Comparison of ENCODE assay signal across 9 mouse cellular contexts in the genomic region with DNA sequence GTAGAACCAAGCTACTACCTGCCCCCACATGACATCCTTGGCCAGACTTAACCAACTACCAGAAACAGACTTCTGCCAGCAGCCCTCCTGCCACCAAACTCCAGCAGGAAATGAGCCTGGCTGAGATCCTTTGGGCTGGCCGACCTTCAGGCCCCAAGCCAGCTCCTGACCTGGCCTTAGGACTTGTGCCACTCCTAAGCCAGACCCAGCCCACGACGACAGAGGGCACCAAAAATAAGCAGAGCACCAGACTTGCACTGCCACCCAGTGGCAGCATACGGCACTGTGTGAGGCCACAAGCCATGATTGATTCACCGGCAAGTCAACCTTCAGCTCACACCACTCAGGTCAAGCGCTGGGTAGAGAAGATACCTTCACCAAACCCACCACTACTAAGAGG. TPM values are rescaled to one million over a fixed set of nuclear protein-coding genes. Genes with fewer than 3 reads are reported as not detected.
DNase-seq lines count a peak whose midpoint lies in the region; ATAC-seq and TF ChIP-seq lines count a peak whose summit lies in the region.
"Had no signal": no experiment of that assay in that cellular context is flagged by ENCODE, and none has a peak within 500 bp of the region (broad histone marks: within the 10 kb centered on the region; RNA-seq: fewer than 3 reads in every experiment).

No protein-coding gene starts in this region.

- ATAC-seq in forebrain, embryonic 11.5 days (replicated peaks; ENCODE audit: low FRiP score), result 0 out of 2 replicates have a peak, but pooled peaks have one; percentile 11
- ATAC-seq in forebrain, embryonic 12.5 days (ENCODE audit: low FRiP score), result no peak
- ATAC-seq in heart, embryonic 11.5 days (replicated peaks; ENCODE audit: insufficient number of reproducible peaks, low FRiP score, low TSS enrichment), result no peak
- 0 out of 2 replicates have a peak, but pooled peaks have one; percentile 17 for ATAC-seq in lung, embryonic 15.5 days (ENCODE audit: borderline replicate concordance, extremely low read depth, low FRiP score, low TSS enrichment)

- TF ChIP-seq POLR2A in small intestine, adult 2 months (IDR thresholded peaks at IDR 0.05; ENCODE audit: low read depth, low read length), result no peak

- no peaks in the 10 kb centered on the region for H3K27me3 ChIP-seq in forebrain, embryonic 11.5 days (ENCODE audit: control insufficient read depth, insufficient read depth, low read length)
- H3K27me3 ChIP-seq in forebrain, embryonic 12.5 days, result no peaks in the 10 kb centered on the region
- H3K27me3 ChIP-seq in heart, embryonic 11.5 days (ENCODE audit: control insufficient read depth, insufficient read depth, low read length), result no peaks in the 10 kb centered on the region
- no peaks in the 10 kb centered on the region for H3K27me3 ChIP-seq in lung, embryonic 15.5 days
- no peaks in the 10 kb centered on the region for H3K27me3 ChIP-seq in small intestine, adult 2 months (ENCODE audit: control insufficient read depth, insufficient read depth, low read length)
- H3K27me3 ChIP-seq: midbrain, embryonic 12.5 days had no signal

- no peak overlapping the region for H3K4me2 ChIP-seq in forebrain, embryonic 11.5 days (ENCODE audit: low read depth, low read length, severe bottlenecking)
- no peak overlapping the region for H3K4me2 ChIP-seq in forebrain, embryonic 12.5 days
- peak overlapping the region; percentile 44 for H3K4me2 ChIP-seq in heart, embryonic 11.5 days
- H3K4me2 ChIP-seq in lung, embryonic 15.5 days, result no peak overlapping the region
- H3K4me2 ChIP-seq: midbrain, embryonic 12.5 days had no signal

- peak; percentile 72 for DNase-seq in forebrain, embryonic 11.5 days (ENCODE audit: low spot score)
- DNase-seq in adrenal gland, adult 18-20 months (ENCODE audit: low spot score in 2 of 2), result peak; percentile 75 to 76
- DNase-seq in embryo, embryonic 10.5 days (ENCODE audit: low spot score), result peak; percentile 75
- peak; percentile 78 to 86 for DNase-seq in kidney, postnatal 4 days

- H3K4me1 ChIP-seq in forebrain, embryonic 11.5 days (replicated peaks; ENCODE audit: control insufficient read depth, insufficient read depth, low read length), result peaks cover 14% of the 10 kb centered on the region; the same call in 1 of the 2 replicates
- peaks cover 27% of the 10 kb centered on the region for H3K4me1 ChIP-seq in forebrain, embryonic 12.5 days
- peaks cover 29% of the 10 kb centered on the region for H3K4me1 ChIP-seq in heart, embryonic 11.5 days (ENCODE audit: control insufficient read depth, insufficient read depth, low read length)
- H3K4me1 ChIP-seq in lung, embryonic 15.5 days, result peaks cover 24% of the 10 kb centered on the region
- peaks cover 16% of the 10 kb centered on the region; the same call in 1 of the 2 replicates for H3K4me1 ChIP-seq in small intestine, adult 2 months (ENCODE audit: control insufficient read depth, insufficient read depth, insufficient read length, low read length)

- WGBS in forebrain, embryonic 11.5 days, result 31% methylated on average over 6 of the region's 6 CpGs
- 27% methylated on average over 6 of the region's 6 CpGs for WGBS in forebrain, embryonic 12.5 days
- 21% methylated on average over 6 of the region's 6 CpGs for WGBS in heart, embryonic 11.5 days (ENCODE audit: insufficient replicate concordance)
- 18% methylated on average over 6 of the region's 6 CpGs for WGBS in lung, embryonic 15.5 days
- 7% methylated on average over 6 of the region's 6 CpGs for WGBS in small intestine, adult 2 months

- H3K4me3 ChIP-seq in forebrain, embryonic 11.5 days (ENCODE audit: low read depth, low read length), result no peak overlapping the region
- H3K4me3 ChIP-seq in forebrain, embryonic 12.5 days (replicated peaks), result no peak overlapping the region
- H3K4me3 ChIP-seq in heart, embryonic 11.5 days (ENCODE audit: low read depth, low read length), result 0 out of 2 replicates have a peak overlapping the region, but pooled peaks have one; percentile 4
- no peak overlapping the region for H3K4me3 ChIP-seq in lung, embryonic 15.5 days
- H3K4me3 ChIP-seq in small intestine, adult 2 months (ENCODE audit: low read depth, low read length), result no peak overlapping the region
- H3K4me3 ChIP-seq: midbrain, embryonic 12.5 days had no signal

- peaks cover 38% of the 10 kb centered on the region for H3K36me3 ChIP-seq in forebrain, embryonic 11.5 days (ENCODE audit: control insufficient read depth, insufficient read depth, low read length)
- peaks cover 70% of the 10 kb centered on the region for H3K36me3 ChIP-seq in forebrain, embryonic 12.5 days (replicated peaks)
- peaks cover 43% of the 10 kb centered on the region for H3K36me3 ChIP-seq in heart, embryonic 11.5 days (ENCODE audit: control insufficient read depth, insufficient read depth, low read length)
- peaks cover 62% of the 10 kb centered on the region for H3K36me3 ChIP-seq in lung, embryonic 15.5 days
- H3K36me3 ChIP-seq in small intestine, adult 2 months (ENCODE audit: control insufficient read depth, insufficient read depth, low read length), result peaks cover 67% of the 10 kb centered on the region

- no peaks in the 10 kb centered on the region for H3K9me3 ChIP-seq in forebrain, embryonic 11.5 days (ENCODE audit: control insufficient read depth, low read length)
- H3K9me3 ChIP-seq in forebrain, embryonic 12.5 days, result no peaks in the 10 kb centered on the region
- H3K9me3 ChIP-seq in heart, embryonic 11.5 days (replicated peaks; ENCODE audit: control insufficient read depth, low read length), result no peaks in the 10 kb centered on the region
- H3K9me3 ChIP-seq in lung, embryonic 15.5 days, result no peaks in the 10 kb centered on the region
- H3K9me3 ChIP-seq: midbrain, embryonic 12.5 days had no signal

- H3K27ac ChIP-seq in forebrain, embryonic 11.5 days (ENCODE audit: low read depth, low read length), result no peak overlapping the region
- H3K27ac ChIP-seq in forebrain, embryonic 12.5 days, result no peak overlapping the region
- H3K27ac ChIP-seq in heart, embryonic 11.5 days (ENCODE audit: low read depth, low read length), result peak overlapping the region; percentile 65; the same call in 1 of the 2 replicates
- H3K27ac ChIP-seq in lung, embryonic 15.5 days, result no peak overlapping the region
- peak overlapping the region; percentile 29 for H3K27ac ChIP-seq in small intestine, adult 2 months (ENCODE audit: insufficient read depth, low read depth, low read length)
- H3K27ac ChIP-seq: midbrain, embryonic 12.5 days had no signal

- peak; percentile 86 for TF ChIP-seq CTCF in small intestine, adult 2 months (IDR thresholded peaks at IDR 0.05; ENCODE audit: extremely low read depth, insufficient read length, insufficient replicate concordance, low read depth, low read length)

- H3K9ac ChIP-seq in forebrain, embryonic 11.5 days (ENCODE audit: low read length), result no peak overlapping the region
- no peak overlapping the region for H3K9ac ChIP-seq in forebrain, embryonic 12.5 days
- 0 out of 2 replicates have a peak overlapping the region, but pooled peaks have one; percentile 3 for H3K9ac ChIP-seq in heart, embryonic 11.5 days (ENCODE audit: low read depth, low read length)
- H3K9ac ChIP-seq in lung, embryonic 15.5 days, result no peak overlapping the region

RNA-seq across cellular contexts. Expression of a gene that starts 6.4 kb away (rescaled TPM):
- polyA plus RNA-seq in forebrain, embryonic 11.5 days (2014; fragmentation: Nextera tagmentation; extraction: Ambion mirVana), result 91.5 and 102 TPM in 2 replicates
- 90.2 and 96.7 TPM in 2 replicates for polyA plus RNA-seq in forebrain, embryonic 12.5 days (2016; fragmentation: Nextera tagmentation; extraction: Ambion mirVana)
- 10 to 100 TPM; 63.6 to 74.9 TPM for total RNA-seq in adrenal gland, adult 18-20 months (2021)
- 64.2 and 73.5 TPM in 2 replicates for polyA plus RNA-seq in heart, embryonic 11.5 days (2014; fragmentation: Nextera tagmentation; extraction: Ambion mirVana)
- 79.5 and 85.5 TPM in 2 replicates for polyA plus RNA-seq in lung, embryonic 15.5 days (2015; fragmentation: Nextera tagmentation; extraction: Ambion mirVana)
- polyA plus RNA-seq in small intestine, adult 2 months (2012; rRNA removed), result 30.7 and 66.1 TPM in 2 replicates

RNA-seq across cellular contexts. Expression of a gene that starts 50.9 kb away (rescaled TPM):
- polyA plus RNA-seq in forebrain, embryonic 11.5 days (2014; fragmentation: Nextera tagmentation; extraction: Ambion mirVana), result 25.1 and 27.4 TPM in 2 replicates
- 39.4 and 40.2 TPM in 2 replicates for polyA plus RNA-seq in forebrain, embryonic 12.5 days (2016; fragmentation: Nextera tagmentation; extraction: Ambion mirVana)
- total RNA-seq in adrenal gland, adult 18-20 months (2021), result 1 to 10 TPM; 7.1 to 8.7 TPM
- polyA plus RNA-seq in heart, embryonic 11.5 days (2014; fragmentation: Nextera tagmentation; extraction: Ambion mirVana), result 14.3 and 15.5 TPM in 2 replicates
- polyA plus RNA-seq in lung, embryonic 15.5 days (2015; fragmentation: Nextera tagmentation; extraction: Ambion mirVana), result 34.0 and 35.8 TPM in 2 replicates
- polyA plus RNA-seq in small intestine, adult 2 months (2012; rRNA removed), result 3.7 and 8.0 TPM in 2 replicates

Comparison
In these comparisons a context has a peak if more than half of its experiments do, and no peak if none do; other contexts are left out.
1. ATAC-seq: peak in forebrain, embryonic 11.5 days (single experiment) and lung, embryonic 15.5 days (single experiment); none in forebrain, embryonic 12.5 days (single experiment) and heart, embryonic 11.5 days (single experiment).
2. H3K27ac ChIP-seq: peak in heart, embryonic 11.5 days (single experiment) and small intestine, adult 2 months (single experiment); none in forebrain, embryonic 11.5 days (single experiment), forebrain, embryonic 12.5 days (single experiment) and lung, embryonic 15.5 days (single experiment).
3. Peak in every context shown above with its lines, with median percentiles within 50 percentile points of each other: DNase-seq.